Mouse (Mus musculus): ENCODE results near the gene Prkcg. TPM values are rescaled to one million over a fixed set of nuclear protein-coding genes. Genes with fewer than 3 reads are reported as not detected.
"Not testable (repeated sequence)": the region's sequence is repeated elsewhere in the genome, so short reads cannot be mapped to it uniquely, and the experiment has no call there.

Prkcg gene
- polyA plus RNA-seq, 1 experiment from 2014 or later = 0.04 TPM

DNA sequence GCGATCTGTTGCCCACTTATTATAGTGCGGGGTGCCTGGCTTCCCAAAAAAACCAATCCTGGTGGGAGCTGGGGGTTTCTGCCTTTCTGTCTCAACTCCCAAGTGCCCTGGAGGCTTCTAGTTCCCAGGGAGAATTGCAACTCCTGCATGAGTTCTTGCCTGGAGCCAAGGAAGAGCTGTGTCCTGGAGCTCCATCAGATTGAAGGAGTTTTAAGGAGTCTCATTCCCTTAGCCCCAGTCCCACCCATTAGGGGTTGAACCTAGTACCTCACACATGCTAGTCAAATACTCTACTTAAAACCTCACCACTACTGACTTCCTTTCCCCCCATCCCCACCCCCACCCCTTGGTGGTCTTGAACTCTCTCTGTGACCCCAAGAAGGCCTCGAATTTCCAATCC is 2.8 kb downstream of the Prkcg start:
- no peaks in the 10 kb centered on the region for H3K27me3 ChIP-seq (replicated peaks)
- WGBS (ENCODE audit: insufficient replicate concordance) = 58% methylated on average over 3 of the region's 3 CpGs
- H3K4me3 ChIP-seq = no peak overlapping the region
- H3K9ac ChIP-seq = no peak overlapping the region
- ATAC-seq = no peak
- H3K36me3 ChIP-seq = peaks cover 9% of the 10 kb centered on the region
- H3K4me2 ChIP-seq = peak overlapping the region; percentile 73
- no peak overlapping the region for H3K27ac ChIP-seq
- H3K4me1 ChIP-seq = peaks cover 65% of the 10 kb centered on the region
- H3K9me3 ChIP-seq (replicated peaks) = no peaks in the 10 kb centered on the region

DNA sequence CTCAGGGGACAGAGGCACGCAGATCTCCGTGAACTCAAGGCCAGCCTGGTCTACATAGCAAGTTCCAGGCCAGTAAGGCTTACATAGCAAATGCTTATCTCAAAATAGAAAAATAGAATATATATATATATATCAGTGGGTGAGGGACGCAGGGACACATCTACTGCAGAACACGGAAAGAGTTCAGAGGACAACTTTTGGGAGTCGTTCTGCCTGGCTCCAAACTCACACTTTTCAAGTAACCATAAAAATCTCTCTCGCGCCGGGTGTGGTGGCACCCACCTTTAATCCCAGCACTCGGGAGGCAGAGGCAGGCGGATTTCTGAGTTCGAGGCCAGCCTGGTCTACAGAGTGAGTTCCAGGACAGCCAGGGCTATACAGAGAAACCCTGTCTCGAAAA is 3.3 kb downstream of the Prkcg start:
- H3K27me3 ChIP-seq (replicated peaks); H3K27ac ChIP-seq; ATAC-seq; H3K9ac ChIP-seq; H3K9me3 ChIP-seq (replicated peaks): not testable (repeated sequence)
- Histone ChIP-seq H3K4me3 (0 out of 2 replicates have a peak overlapping the region, but pooled peaks have one; percentile 43), H3K4me1 (peaks cover 65% of the 10 kb centered on the region), H3K36me3 (peaks cover 14% of the 10 kb centered on the region), H3K4me2 (peak overlapping the region; percentile 73)
- WGBS (ENCODE audit: insufficient replicate concordance) = 61% methylated on average over 12 of the region's 12 CpGs

- Histone ChIP-seq H3K4me3 (peak overlapping the region; percentile 43), H3K27ac (0 out of 2 replicates have a peak overlapping the region, but pooled peaks have one; percentile 20)
- ATAC-seq = peak; percentile 63
Observed at GRCm38 (mm10) chr7:3292791-3293190, 3.8 kb downstream of the Prkcg start.

GRCm38 (mm10) chr7:3294794-3295193 is 5.8 kb downstream of the Prkcg start:
- WGBS (ENCODE audit: insufficient replicate concordance) = 43% methylated on average over 1 of the region's 1 CpGs
- H3K9ac ChIP-seq = no peak overlapping the region
- no peak overlapping the region for H3K4me3 ChIP-seq
- peaks cover 28% of the 10 kb centered on the region for H3K36me3 ChIP-seq
- no peaks in the 10 kb centered on the region for H3K9me3 ChIP-seq (replicated peaks)
- H3K4me1 ChIP-seq = peaks cover 55% of the 10 kb centered on the region
- H3K27me3 ChIP-seq (replicated peaks) = 0 out of 2 replicates have a peak, but pooled peaks cover 4% of the 10 kb centered on the region
- no peak overlapping the region for H3K4me2 ChIP-seq
- H3K27ac ChIP-seq = no peak overlapping the region
- ATAC-seq = no peak

More at GRCm38 (mm10) chr7:3292791-3293190, 3.8 kb downstream of the Prkcg start:
- H3K4me1 ChIP-seq = peaks cover 65% of the 10 kb centered on the region
- H3K27me3 ChIP-seq (replicated peaks) = no peaks in the 10 kb centered on the region
- H3K9ac ChIP-seq = peak overlapping the region; percentile 35
- peak overlapping the region; percentile 73 for H3K4me2 ChIP-seq
- H3K9me3 ChIP-seq (replicated peaks) = no peaks in the 10 kb centered on the region
- peaks cover 19% of the 10 kb centered on the region for H3K36me3 ChIP-seq
- 2% methylated on average over 14 of the region's 14 CpGs for WGBS (ENCODE audit: insufficient replicate concordance)

DNA sequence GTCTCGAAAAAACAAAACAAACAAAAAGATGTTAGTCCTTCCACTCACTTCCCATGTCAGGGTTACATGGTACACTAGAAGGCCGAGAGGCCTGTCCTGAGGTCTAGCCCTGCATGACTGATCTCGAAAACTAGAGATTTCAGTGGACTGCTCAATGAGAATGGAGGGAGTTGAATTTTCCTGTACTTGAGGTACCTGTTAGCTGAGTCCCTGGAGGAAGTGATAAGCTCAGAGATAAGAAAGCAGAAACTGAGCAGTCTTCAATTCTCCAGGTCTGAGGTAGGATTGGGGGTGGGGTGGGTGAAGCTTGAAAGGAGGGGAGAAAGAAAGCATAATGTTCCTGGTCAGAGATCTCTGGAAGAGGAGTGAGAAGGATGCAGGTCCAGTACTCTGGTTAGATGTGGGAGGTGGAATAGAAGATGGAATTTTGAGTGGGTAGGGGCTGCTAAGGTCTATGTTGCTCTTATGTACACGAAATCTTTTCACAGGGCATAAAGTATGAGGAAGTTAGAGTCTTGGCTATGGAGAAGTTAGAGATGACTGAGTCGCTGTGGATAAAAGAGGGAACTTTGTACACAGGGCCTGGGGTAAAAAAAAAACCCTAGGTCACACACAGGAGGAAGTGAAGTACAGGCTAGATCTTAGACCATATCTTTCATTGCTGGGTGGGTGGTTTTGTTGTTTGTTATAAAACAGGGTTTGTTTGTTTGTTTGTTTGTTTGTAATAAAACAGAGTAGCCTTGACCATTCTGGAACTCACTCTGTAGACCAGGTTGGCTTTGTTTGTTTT is 6.5 kb downstream of the Prkcg start:
- no peak for ATAC-seq
- Histone ChIP-seq H3K4me3 (no peak overlapping the region), H3K36me3 (peaks cover 29% of the 10 kb centered on the region), H3K9me3 (replicated peaks) (no peaks in the 10 kb centered on the region), H3K4me2 (no peak overlapping the region), H3K27ac (no peak overlapping the region), H3K4me1 (peaks cover 48% of the 10 kb centered on the region), H3K9ac (no peak overlapping the region), H3K27me3 (replicated peaks) (peaks cover 9% of the 10 kb centered on the region)
- 36% methylated on average over 5 of the region's 5 CpGs for WGBS (ENCODE audit: insufficient replicate concordance)

- peaks cover 37% of the 10 kb centered on the region for H3K4me1 ChIP-seq
- no peaks in the 10 kb centered on the region for H3K9me3 ChIP-seq (replicated peaks)
- H3K27ac ChIP-seq = no peak overlapping the region
- no peak overlapping the region for H3K4me2 ChIP-seq
- ATAC-seq = no peak
- no peak overlapping the region for H3K9ac ChIP-seq
- H3K36me3 ChIP-seq = peaks cover 29% of the 10 kb centered on the region
- 85% methylated on average over 16 of the region's 16 CpGs for WGBS (ENCODE audit: insufficient replicate concordance)
- no peak overlapping the region for H3K4me3 ChIP-seq
- peaks cover 21% of the 10 kb centered on the region for H3K27me3 ChIP-seq (replicated peaks)
Observed at GRCm38 (mm10) chr7:3296711-3297110, 7.7 kb downstream of the Prkcg start.

DNA sequence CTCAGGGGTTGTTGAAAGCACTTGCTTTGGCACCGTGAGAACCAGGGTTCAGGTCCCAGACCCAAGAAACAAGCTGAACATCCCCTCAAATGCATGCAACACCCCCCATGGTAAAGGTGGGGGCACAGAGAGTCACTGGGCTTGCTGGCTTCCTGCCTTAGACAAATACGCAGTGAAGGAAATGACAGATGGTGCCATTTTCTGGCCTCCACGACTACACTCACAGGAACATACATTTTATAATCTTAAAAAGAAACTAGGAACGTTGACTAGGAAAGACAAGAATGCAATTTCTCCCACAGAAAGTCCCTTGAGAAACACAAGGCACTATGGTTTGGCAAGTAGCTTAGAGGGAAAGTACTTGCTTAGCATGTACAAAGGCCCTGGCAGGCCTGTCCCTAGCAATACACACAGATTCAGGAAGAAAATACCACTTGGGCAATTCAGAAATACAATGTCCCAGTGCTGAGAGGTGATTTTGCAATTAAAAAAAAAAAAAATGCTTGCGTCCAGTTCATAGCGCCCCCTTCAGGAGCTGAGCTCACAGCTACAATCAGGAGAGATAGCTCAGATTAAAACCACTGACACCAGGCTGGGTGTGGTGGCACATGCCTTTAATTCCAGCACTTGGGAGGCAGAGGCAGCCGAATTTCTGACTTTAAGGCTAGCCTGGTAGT is 11.1 kb downstream of the Prkcg start:
- 42% methylated on average over 7 of the region's 7 CpGs for WGBS (ENCODE audit: insufficient replicate concordance)
- no peak for ATAC-seq
- Histone ChIP-seq H3K4me1 (peaks cover 23% of the 10 kb centered on the region), H3K9ac (no peak overlapping the region), H3K9me3 (replicated peaks) (no peaks in the 10 kb centered on the region), H3K4me3 (no peak overlapping the region), H3K27ac (no peak overlapping the region), H3K27me3 (replicated peaks) (peaks cover 54% of the 10 kb centered on the region), H3K4me2 (no peak overlapping the region), H3K36me3 (peaks cover 25% of the 10 kb centered on the region)

DNA sequence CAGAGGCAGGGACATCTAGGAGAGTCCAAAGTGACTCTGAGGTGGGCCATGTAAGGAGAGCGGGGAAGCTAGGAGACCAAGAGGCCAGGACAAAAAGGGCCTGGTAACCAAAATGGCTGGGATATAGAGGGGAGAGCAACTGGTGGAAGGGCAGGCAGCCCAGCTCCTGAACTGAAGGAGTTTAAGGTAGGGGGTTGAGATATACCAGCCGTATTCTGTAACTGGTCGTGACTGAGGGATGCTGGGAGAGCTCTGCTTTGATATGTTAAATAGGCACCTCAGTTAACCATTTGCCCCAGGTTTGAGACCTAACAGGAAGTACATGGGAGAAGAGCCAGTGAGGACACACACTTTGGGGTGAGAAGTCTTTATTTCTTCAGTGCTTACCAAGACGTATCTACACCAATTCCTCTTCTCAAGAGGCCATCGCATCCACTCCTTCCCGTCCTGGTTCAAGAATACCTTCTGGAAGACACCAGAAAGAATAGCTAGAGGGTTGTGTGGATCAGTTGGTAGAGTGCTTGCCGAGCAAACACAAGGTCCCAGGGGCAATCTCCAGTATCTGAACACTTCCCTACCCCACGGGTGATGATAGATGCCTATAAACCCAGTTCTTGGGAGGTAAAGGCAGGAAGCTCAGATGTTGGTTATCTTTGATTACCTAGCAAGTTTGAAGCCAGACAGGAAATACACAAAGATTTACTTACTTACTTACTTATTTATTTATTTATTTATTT is 12.1 kb downstream of the Prkcg start:
- H3K27me3 ChIP-seq (replicated peaks) = peaks cover 64% of the 10 kb centered on the region
- peaks cover 15% of the 10 kb centered on the region for H3K4me1 ChIP-seq
- WGBS (ENCODE audit: insufficient replicate concordance) = 41% methylated on average over 8 of the region's 8 CpGs
- H3K27ac ChIP-seq = no peak overlapping the region
- no peak overlapping the region for H3K4me3 ChIP-seq
- no peak for ATAC-seq
- no peak overlapping the region for H3K9ac ChIP-seq
- H3K36me3 ChIP-seq = peaks cover 23% of the 10 kb centered on the region
- no peaks in the 10 kb centered on the region for H3K9me3 ChIP-seq (replicated peaks)
- no peak overlapping the region for H3K4me2 ChIP-seq

DNA sequence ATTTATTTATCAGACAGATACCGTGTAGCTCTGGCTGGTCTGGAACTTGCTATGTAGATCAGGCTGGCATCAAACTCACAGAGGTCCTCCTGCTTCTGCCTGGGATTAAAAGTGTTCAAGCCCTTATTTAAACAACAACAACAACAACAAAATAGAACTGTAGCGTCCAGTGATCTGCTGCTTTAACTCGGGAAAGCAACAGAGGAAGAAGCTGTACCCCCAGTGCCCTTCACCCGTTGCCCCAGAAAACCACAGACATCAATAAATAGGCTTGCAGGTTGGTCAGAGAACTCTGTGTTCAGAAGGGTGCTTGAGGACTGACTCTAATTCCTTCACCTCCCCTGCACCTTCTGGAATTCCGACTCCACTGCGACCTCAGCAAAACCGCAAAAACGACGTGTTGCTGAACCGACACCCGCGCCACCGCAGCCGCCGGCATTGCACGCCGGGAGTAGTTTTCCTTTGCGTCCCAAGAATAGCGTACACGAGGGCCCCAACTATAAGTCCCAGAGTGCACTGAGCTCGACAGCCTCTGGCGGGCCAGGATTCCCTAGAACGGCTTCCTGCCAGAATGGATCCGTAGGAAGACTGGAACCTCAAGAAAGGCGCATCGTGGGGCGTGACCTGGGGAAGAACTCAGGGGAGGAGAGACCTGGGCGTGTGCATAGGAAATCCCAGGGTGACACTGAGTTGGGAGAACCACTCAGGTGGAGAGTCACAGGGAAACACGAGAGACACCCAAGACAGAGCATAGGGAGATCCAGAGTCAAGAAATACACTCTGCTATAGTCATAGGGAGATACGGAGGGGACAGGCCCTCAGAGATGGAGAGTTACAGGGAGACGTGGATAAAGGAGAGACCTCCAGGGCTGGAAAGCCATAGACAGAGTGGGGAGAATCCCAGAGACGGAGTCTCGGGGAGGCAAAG is 12.9 kb downstream of the Prkcg start:
- Histone ChIP-seq H3K27me3 (replicated peaks) (peaks cover 72% of the 10 kb centered on the region), H3K9me3 (replicated peaks) (no peaks in the 10 kb centered on the region), H3K4me3 (peak overlapping the region; percentile 23), H3K36me3 (peaks cover 19% of the 10 kb centered on the region), H3K9ac (no peak overlapping the region), H3K4me1 (peaks cover 15% of the 10 kb centered on the region), H3K27ac (no peak overlapping the region), H3K4me2 (peak overlapping the region; percentile 54)
- WGBS (ENCODE audit: insufficient replicate concordance) = 3% methylated on average over 33 of the region's 33 CpGs
- ATAC-seq = no peak

GRCm38 (mm10) chr7:3302556-3303275 is 13.7 kb downstream of the Prkcg start:
- Histone ChIP-seq H3K4me1 (peaks cover 15% of the 10 kb centered on the region), H3K4me3 (peak overlapping the region; percentile 30; the same call in 1 of the 2 replicates), H3K4me2 (peak overlapping the region; percentile 54), H3K9ac (no peak overlapping the region), H3K36me3 (peaks cover 11% of the 10 kb centered on the region), H3K27ac (no peak overlapping the region), H3K27me3 (replicated peaks) (peaks cover 72% of the 10 kb centered on the region), H3K9me3 (replicated peaks) (no peaks in the 10 kb centered on the region)
- WGBS (ENCODE audit: insufficient replicate concordance) = 3% methylated on average over 16 of the region's 16 CpGs
- no peak for ATAC-seq

All from liver, embryonic 12.5 days (tissue).